Mouse (Mus musculus) spleen, postnatal 36 days (tissue): Measurements from ENCODE around the gene Pde4d.

Experiments
- DNase-seq, 2 experiments: peaks; one replicate each; pipeline ENCODE4 v3.0.0; 2022; ENCODE audit warnings: low spot score in 2 of 2, mixed read lengths in 1 of 2

Gene Pde4d

GRCm38 (mm10) chr13:108489825-108490224, 40.1 kb downstream of the Pde4d start:
- no peak for DNase-seq

DNA sequence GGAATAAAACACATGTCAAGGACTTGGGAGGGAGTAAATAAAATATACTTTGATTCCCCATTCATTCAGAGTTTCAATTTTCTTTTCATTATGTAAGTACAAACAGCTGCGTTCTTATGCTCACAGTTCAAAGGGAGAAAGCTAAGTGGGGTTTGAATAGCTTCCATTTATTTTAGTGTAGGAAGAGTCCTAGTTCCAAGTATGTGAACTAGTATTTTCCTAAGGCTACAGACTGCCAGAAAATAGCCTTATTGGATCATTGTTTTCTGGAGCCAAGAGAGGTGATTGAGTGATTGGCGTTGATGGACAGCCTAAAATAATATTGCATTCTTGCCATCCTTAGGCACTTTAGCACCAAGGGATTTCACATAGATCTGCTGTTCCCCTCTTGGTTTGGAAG, 41.1 kb downstream of the Pde4d start:
- no peak for DNase-seq

GRCm38 (mm10) chr13:108492886-108493285, 43.1 kb downstream of the Pde4d start:
- DNase-seq = no peak

DNA sequence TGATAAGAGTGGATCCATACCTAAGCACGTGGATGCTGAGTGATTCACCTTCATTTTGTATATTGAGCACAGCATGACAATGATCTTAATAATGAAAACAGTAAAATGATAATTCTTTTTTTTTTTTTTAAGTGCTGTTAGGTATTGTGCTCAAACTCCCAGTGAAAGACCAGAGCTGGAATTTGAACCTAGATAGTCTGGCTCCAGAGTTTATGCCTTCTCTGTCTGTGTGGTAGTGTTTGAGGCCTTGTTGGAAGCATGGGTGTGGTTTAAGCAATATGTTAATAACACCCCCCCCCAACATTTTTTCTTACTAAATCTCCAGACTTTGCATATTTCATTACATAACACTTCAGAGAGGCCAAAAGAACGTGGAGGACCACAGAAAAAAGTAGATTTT, 44.6 kb downstream of the Pde4d start:
- DNase-seq = no peak

GRCm38 (mm10) chr13:108497768-108498167, 48.0 kb downstream of the Pde4d start:
- DNase-seq = no peak

DNA sequence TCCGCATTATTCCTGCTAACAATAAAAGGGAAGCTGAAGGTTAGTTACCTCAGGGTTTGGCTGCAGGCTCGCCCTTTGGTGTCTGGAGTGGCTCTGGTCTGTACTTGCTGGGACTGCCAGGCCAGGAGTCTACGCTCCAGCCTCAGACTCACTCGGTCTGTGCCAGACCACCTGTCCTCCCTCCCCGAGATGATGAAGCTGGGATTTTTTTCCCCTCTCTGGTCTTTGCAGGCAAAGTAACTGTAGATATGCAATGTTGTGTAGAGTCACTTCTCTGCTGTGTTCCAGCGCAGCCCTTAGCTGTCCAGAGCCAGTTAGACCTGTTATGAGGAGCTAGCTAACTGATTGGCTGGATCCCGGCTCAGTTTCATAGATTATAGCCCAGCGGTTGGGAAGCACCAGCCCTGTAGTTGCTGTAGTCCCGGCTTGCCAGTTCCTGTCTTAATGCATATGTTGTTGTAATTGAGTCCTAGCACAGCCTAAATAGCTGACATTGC, 48.5 kb downstream of the Pde4d start:
- DNase-seq = no peak

- DNase-seq = no peak
Measured at GRCm38 (mm10) chr13:108498773-108499313, 49.1 kb downstream of the Pde4d start.

DNA sequence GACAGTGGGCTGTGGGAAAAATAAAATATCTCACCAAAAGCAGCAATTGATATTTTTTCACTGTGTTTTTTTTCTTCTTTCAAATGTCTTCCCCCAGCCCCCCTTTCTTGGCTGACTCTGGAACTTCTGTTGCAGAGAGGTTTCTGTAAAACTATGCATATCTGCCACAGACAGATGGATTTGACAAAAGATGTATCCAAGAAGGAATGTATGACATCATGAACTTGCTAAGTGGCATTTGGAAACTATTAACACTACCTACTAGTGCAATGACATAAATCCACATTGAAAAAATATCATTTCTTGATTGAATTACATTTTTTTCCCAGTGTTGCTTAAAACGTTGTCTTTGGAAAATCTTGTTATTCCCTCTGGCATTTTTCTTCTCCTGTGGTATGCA, 51.6 kb downstream of the Pde4d start:
- DNase-seq = no peak

DNA sequence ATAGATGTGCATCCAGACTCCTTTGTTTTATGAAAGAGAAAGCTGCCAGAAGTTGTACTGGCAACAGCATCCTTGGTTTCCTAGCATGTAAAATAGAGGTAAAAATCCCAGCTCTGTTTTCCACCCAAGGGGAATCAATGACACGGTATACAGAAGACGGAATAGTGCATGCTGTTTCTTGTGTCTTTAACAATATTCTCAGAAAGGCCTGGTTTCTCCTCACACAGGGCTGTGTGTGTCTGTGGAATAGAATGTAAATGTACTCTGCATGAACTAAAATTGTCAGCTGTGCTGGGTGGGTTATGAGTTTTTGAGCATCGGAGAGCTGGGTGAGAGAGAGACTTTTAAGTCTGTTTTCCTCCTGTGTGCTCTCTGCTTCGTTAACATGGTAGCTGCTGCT, 74.8 kb downstream of the Pde4d start:
- no peak for DNase-seq

DNA sequence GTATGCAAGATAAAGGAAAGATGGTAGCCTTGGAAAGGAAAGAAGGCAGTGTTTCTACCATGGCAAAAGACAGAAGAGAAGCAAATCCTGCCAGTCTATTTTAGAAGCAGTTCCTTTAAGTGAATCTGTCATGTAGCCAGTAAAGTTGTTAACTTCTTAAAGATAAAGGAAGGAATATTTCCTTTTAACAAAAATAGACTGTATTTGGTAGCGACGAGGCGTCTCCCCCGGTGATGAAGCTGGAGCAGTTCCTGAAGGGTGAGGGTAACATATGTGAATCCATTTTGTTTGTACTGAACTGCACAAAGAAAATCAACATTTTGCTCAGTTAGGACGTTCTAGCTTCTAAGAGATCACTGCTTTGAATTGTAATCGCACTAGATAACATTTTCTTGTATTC, 75.2 kb downstream of the Pde4d start:
- no peak for DNase-seq

DNA sequence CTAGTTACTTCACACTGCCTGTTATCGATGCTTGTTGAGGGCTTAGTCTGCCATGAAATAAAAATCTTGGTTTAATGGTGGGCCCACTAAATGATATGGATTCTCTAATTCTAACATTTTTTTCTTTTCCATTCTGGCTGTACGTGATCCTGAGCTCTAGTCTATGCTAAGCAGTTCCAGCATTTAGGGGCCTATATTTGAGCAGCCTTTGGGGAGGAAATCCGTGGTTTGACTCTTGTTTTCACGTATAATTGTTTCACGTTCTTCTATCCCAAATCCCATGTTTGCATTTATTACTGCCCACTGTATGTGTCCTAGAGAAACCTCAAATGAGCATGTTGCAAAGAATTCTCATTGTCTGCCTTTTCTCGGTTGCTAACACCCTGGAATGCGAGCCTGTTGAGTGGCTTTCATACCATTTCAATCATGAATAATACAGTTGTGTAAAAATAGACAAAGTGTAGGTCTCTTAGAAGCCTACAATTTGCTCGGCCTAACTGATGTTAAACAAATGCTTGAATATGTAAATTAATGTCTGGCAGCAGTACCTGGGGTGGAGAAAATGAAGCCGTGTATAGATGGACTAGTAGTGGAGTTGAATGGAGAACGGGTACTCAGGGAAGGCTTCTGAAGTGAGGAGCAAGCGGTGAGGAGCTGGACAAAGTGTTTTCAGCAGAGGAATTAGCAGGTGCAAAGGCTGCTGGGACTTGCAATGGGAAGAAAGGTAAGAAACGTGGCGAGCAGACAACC, 76.7 kb downstream of the Pde4d start:
- no peak for DNase-seq

GRCm38 (mm10) chr13:108527090-108527770, 77.5 kb downstream of the Pde4d start:
- DNase-seq = no peak

- DNase-seq = no peak
Measured at GRCm38 (mm10) chr13:108528343-108528742, 78.6 kb downstream of the Pde4d start.

DNA sequence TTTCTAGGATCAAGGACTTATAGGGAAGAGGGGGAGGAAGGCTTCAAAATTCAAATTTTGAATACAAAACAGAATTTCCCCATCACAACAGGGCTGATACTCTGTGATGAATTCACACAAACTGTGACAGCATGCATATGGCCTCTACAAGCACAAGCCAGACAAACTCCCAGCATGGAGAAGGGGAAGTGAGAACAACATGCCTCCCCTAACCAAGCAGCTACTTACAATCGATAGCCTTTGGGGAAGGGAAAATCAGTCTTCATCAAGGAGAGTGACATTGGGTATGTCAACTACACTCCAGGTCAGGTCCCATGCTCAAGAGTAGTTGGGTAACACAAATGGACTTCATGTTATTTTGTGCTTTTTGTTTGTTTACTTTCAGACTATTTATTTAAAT, 83.1 kb downstream of the Pde4d start:
- DNase-seq = no peak

DNA sequence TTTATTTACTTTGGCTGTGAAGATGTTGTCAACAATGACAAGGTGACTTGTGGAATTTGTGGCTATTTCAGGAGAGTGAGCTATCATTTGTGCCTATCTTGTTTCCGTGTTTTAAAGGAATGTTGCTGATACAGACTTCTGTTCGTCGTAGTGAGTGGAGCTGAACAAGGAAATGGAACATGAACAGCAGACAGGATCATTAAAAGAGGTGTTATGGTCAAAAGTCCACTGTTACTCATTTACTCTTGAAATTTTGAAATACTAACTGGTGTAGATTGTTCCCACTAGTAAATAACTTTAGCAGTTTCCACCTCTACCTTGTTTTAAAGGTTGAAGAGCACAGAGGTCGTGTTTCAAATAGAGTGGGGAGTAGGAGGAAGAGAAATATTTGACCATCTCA, 86.7 kb downstream of the Pde4d start:
- DNase-seq = no peak

- DNase-seq = no peak
Measured at GRCm38 (mm10) chr13:108536951-108537350, 87.2 kb downstream of the Pde4d start.

DNA sequence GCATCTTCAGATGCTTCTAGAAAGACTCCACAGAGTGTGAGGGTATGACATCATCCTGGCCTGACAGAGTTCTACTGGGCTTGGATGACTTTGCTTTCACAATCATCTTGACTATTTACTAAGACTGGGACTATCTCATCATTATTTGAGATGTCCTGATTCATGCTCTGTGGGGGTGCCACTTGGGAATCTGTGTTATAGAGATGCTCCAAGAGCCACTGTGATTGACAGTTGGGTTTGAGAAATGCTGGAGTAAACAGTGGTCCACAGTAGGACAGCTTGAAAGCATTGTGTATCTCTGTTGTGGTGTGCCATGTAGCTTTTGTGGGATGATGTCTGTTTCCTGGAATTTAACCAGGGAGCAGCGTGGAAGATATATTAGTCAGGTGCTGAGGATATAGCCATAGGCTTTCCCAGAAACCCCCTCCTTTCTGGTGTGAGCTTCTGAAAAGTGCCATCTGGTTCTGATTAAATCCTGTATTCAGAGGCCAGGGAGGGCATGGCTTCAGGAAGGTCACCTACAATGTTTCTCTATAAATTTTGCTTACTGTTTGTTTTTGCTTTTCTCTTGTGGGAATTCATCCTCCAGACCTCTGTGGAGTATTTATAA, 89.1 kb downstream of the Pde4d start:
- DNase-seq = no peak

- no peak for DNase-seq
Measured at GRCm38 (mm10) chr13:108541488-108541887, 91.7 kb downstream of the Pde4d start.

DNA sequence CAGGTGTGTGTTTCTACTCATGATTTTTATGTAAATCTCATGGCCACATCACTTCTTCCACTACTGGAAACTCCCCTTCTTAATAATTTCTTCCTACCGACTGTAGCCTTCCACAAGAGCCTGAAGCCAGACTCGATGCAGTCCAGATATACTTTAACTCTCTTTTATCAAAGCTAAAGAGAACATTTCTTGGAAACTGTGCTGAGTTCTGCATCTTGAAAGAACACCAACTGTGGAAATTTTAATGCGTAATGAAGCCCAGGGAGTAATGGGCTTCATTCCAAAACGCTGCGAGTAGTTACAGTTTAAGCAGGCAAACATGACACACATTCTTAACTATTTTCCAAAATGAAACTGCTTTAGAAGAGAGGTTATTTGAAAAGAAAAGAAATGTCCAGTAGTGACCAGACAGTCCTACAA, 92.6 kb downstream of the Pde4d start:
- no peak for DNase-seq

DNA sequence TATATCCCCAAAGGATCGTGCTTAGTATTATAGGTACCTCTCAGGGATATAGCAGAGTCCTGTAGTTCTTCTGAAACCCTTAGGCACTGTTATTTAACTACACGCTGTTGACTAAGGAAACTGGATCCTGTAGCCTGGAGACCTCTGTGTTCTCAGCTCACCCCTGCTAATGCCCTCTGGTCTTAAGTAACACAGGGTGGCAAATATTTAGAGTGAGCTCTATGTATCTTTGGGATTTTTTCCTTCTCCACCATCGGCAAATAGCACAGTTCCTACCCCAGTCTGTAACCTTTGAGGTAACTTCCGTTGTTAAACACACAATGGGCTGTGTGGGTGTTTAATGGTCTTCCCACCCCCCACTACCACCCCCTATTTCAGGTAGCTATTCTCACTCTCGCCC, 102.5 kb downstream of the Pde4d start:
- DNase-seq = no peak

DNA sequence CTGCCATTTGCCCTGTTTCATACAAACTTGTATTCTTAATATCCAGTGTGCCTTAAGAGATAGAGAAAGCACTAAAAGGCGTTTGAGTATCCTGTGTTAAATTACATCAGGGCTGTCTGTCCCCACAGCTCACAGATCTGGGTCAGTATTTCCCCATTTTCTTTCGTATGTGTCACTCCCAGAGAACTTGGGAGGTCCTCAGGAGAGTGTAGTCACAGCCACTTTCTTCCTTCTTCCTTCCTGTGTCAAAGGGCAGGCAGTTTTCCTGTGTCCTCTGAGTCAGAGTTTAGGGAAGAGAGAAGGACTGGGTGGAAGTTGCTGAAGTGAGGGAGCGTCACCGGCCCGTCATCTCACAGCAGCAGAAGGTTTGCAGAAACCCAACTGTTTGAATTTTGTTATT, 103.2 kb downstream of the Pde4d start:
- no peak for DNase-seq

GRCm38 (mm10) chr13:108554901-108555300, 105.2 kb downstream of the Pde4d start:
- no peak for DNase-seq

- DNase-seq = peak in 1 of 2 experiments; percentile 9
Measured at GRCm38 (mm10) chr13:108596938-108597337, 147.2 kb downstream of the Pde4d start.
